Mouse (Mus musculus) embryo, embryonic 10 days (tissue): ENCODE results near the gene Prr22.
A peak's percentile ranks its signal among the peaks of the same experiment; 100 is the strongest.

Source experiments
- DNase-seq: peaks from one replicate; pipeline ENCODE4 v3.0.0-alpha.2; 2015; ENCODE audit warnings: low spot score

Prr22 gene

DNA sequence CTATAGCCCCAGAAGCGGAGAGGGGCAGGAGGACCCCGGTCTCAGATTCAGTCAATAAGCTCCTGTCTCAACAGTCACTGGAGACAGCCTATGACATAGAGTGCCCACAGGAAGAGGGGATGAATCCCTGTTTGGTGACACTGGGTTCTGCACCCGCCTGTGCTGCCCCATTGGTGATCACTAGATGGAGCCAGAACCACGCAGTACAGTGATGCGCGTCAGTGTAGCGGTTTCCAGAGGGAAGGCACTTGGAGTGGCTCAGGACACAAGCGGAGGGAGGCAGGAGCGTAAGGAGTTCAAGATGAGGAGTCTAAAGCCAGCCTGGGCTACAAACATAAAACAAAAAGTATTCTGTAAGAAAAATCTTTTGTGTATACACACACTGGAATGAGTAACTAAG is 38.5 kb downstream of the Prr22 start:
- peak; percentile 92 for DNase-seq

DNA sequence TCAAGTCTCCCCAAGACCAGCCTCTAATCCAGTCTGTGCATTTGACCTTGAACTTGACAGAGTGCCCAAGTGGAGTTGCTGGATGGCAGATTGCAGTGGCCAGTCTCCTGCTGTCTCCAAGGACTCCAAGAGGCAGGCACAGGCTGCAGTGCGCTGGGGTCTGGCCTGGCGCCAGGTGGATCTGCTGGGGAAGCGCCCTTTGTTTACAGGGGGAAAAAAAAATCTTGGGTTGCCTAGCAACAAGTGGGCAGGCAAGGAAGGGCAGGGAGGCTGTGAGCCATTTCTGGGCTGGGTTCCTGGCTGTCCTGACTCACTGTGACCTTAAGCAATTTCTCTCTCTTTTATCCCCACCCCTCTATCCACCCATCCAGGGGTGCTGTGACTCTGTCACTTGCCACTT is 40.2 kb downstream of the Prr22 start:
- peak; percentile 56 for DNase-seq

DNA sequence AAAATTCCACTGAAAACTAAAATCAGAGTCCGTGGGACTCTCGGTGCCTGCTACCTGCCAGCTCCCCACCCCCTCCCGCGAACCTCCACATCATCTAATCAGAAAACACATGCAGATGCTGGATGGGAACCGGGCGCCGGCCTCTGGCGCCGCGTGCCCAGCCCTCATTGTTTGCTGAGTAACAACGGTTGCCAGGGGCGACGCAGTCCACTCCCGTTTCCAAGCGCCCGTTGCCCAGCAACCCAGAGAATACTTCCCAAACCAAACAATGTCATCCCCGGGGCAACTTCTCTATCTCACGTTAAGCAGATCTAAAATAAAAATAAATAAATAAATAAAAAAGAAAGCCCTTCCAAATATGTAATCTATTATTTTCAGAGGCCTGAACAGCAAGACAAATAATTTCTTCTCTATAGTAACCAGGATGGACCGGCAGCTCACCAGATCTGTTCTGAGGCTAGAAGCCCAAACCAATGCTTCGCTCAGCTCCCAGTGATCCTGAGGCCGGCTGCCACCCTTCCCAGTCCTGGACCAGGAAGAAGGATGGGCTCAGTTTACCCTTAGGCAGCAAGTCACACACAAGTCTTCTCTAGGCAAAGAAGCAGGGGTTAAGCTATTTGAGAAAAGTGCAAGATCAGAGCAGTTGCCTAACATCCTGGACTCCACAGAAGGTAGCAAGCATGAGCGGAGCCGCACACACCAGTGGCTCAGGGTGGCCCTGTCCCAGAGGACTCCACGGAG is 44.4 kb downstream of the Prr22 start:
- peak; percentile 94 for DNase-seq

DNA sequence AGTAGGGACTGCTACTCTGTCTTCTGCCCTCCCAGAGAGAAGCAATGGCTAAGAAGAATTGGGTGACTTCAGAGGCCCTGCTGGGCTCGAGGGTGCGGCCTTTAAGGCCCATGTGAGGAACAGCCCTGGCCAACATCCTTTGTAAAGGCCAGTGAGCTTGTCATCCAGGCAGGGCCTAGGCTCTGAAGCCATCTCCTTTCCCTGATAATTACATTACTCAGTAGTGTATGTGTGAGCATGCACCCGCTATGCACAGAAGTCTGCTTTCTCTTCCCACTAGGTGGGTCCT is 45.0 kb downstream of the Prr22 start:
- DNase-seq: no peak

DNA sequence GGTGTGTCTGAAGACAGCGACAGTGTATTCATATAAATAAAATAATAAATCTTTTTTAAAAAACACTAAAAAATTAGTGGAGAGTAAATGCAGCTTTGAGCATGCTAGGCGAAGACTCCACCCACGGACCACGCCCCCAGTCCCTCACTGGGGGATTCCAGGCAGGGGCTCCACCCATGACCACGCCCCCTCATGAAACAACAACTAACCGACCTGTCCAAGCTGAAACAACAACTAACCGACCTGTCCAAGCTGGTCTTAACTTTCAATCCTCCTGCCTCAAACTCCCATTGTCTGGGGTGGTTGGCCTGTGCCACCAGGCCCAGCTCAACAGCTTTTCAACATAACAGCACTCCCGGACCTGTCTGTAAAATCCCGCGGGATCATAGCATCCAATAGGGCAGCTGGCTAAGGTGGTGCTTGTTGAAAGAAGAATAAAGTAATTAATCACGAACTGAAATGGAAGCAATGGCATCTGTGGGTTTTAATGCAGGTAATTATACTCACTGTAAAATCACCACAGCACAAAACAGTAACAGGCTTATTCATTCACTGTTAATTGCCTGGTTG is 48.1 kb downstream of the Prr22 start:
- DNase-seq: no peak

DNA sequence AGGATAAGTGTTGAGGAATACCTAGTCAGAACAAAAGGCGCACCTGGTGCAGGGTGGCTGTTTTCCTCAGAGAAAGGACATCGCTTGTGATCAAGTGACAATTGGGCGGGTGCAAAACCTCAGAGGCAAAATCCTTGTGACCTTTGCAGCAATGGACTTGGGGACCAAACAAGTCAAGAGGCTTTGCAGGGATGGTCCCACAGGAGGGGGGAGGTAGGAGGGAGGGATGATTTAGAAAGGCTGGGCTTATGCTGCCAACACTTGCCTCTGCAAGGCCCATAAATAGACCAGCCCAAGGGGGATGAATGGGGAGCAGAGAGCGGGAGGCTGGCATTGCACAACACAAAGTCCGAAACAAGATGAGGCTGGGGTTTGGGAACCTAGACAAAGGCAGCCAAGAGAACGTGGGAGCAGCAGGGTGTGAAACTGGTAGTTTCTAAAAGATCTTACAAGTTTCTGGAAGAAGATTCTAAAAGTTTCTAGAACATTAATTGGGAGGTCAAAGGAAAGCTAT is 49.0 kb downstream of the Prr22 start:
- DNase-seq: no peak

DNA sequence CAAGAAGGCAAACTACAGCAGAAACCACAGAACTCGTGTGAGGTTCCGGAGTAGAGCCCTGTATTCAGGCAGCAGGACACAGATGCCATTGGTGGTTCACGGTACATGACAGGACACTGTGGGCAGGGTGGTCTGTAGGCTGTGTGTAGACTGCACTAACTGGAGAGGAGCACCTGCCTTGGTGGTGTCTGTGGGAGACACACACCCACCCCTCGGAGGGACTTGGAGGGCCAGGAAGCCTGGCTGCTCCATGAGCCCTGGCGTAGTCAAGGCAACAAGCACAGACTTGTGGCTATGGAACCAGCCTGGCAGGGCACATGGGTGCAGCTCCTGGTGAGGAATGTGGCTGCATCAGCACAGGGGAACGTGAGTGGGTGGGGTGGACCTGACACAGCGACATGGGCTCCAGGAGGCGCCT is 49.7 kb downstream of the Prr22 start:
- no peak for DNase-seq
